Mouse (Mus musculus): ENCODE measurements around the gene Zfand3.

- no peak for TF ChIP-seq CTCF (IDR thresholded peaks at IDR 0.05; ENCODE audit: insufficient read depth, low read depth, low read length)
- no peak for TF ChIP-seq POLR2A (IDR thresholded peaks at IDR 0.05; ENCODE audit: insufficient read depth, low read depth, low read length)
Observed at GRCm38 (mm10) chr17:30135890-30136289, 131.4 kb downstream of the Zfand3 start.

Data from olfactory bulb, adult 2 months (tissue).